Mouse (Mus musculus) retina, postnatal 7 days (tissue): ENCODE measurements around the gene Tgds.
"Not testable (repeated sequence)": the region's sequence is repeated elsewhere in the genome, so short reads cannot be mapped to it uniquely, and the experiment has no call there.

Source experiments
- DNase-seq: peaks from one replicate; pipeline ENCODE4 v3.0.0-alpha.2; 2012; ENCODE audit warnings: low read depth, low spot score

The Tgds gene

GRCm38 (mm10) chr14:118131931-118132641 is 469 bp downstream of the Tgds start:
- no peak for DNase-seq

DNA sequence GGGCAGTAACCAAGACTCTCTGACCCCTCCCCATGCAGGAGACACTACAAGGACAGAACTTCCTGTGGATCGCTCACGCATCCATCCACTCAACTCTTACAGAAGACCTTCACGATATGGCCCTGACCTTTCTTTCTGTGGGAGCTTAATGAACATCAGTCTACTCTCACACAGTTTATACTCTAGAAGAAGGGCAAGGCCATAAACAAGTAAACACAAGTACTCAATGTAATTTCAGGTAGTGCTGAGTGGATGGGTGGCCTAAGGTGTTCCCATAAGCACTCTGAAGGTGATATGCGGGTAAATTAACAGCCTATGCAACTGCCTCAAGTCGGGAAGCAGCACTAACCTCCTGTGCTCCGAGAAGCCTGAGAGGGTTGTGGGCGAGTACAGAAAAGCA is 1.1 kb downstream of the Tgds start:
- DNase-seq, result no peak

DNA sequence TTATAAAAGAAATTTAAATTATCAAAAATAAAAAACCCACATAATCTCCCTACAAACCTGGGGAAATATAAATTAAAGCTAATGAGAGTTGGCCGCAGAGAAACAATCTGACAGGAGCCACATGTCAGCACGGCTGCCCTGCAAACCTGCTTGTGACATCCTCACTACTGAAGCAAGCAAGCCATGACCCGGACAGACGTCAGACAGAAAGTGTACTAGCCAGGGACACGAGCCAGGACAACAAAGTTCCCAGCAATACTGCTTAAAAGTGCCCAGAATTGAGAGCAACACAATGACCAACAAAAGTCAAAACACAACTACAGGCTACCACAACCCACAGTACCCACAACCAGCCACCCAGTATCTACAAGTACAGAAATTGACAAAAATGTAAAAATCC is 6.3 kb downstream of the Tgds start:
- DNase-seq, result no peak

DNA sequence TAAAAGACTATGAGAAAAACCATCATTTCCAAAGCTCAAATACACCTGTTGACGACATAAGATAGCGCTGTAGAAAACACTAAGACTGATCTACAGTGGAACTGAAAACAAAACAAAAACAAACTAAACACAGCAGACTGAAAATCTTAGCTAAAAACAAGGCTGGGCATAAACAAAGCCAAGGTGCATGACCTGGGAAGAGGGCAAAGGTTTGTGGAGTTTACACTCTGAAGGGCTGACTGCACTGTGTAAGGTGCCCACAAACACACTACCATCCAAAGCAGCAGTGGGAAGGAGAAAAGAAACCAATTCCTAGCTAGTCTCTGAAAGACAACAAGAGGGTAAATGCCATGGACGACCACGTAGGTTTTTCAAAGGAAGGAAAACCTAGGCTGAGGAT is 7.8 kb downstream of the Tgds start:
- DNase-seq, result no peak

DNA sequence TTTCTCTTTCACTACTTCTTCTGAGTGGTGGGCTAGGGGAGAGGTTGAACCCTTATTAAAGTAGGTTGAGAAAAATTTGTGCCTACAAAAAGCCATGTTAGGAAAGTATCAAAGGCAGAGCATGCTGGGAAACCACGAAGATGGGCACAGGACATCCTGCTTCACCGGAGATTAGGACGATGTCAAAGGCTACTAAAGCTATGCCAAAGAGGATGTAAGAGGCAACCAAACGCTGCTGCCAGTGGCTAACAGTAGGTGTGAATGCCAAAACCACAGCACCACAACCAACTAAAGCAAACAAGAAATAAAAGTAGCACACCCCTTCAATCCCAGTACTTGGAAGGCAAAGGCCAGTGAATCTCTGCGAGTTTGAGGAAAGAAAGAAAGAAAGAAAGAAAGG is 8.4 kb downstream of the Tgds start:
- no peak for DNase-seq

DNA sequence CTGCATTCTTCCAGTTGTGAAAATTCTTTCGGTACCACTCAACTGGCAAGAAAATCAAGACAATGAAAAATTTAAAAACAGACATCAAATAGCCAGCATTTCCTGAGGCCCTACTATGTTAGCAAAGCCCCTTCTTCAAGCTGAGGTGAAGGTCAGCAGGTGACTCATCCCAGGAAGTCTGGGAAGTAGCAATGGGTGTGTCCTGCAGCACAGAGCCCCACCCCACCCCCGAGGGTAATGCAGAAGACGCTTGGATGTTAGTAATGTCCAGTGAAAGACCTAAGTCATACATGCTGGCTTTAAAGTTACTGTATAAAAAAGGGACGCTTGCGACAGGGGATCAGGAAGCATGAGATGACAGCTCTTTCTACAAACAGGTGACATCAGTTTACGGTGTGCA is 19.4 kb downstream of the Tgds start:
- no peak for DNase-seq

DNA sequence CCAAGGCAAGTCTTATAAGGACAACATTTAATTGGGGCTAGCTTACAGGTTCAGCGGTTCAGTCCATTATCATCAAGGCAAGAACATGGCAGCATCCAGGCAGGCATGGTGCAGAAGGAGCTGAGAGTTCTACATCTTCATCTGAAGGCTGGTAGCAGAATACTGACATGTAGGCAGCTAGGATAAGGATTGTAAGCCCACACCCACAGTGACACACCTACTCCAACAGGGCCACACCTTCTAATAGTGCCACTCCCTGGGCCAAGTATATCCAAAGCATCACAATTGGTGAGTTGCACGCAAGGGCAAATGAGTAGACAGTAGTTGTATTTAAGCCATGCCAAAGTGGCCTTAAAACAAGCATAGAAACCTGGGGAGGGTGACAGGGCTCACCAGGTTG is 25.1 kb downstream of the Tgds start:
- DNase-seq, result not testable (repeated sequence)

DNA sequence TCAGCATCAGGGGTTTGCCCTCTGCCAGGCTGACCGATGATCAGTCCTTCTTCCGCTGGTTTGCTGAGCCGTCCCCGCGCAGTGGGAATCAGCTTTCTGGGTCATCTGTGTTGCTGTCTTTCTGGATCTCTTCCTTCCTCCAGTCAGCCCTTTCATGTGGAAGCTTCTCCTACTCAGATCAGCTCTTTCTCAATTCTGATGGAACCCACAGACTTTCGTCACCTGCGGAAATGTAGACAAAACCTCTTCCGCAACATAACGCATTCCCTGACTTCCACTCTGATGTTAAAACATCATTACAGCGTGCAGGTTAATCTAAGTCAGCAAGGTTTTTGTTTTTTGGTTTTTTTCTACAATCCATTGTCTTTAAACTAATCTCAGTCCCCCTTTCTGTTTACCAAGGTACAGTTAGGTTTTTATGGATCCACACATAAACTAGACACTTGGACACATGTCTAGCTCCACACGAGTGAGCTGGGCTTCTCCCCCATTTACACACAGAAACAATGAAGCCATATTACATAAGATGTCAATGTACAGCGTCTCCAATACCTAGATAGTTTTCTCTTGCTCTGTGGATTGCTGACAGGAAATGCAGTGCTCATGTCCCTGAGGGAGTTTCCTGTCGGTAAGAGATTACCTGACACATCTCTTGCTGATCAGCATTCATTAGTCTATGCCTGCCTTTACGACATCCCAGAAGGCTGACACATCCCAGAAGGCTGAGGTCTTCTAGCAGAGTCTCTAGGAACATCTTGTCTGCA is 31.1 kb downstream of the Tgds start:
- no peak for DNase-seq

GRCm38 (mm10) chr14:118098265-118098664 is 34.3 kb downstream of the Tgds start:
- DNase-seq, result no peak

DNA sequence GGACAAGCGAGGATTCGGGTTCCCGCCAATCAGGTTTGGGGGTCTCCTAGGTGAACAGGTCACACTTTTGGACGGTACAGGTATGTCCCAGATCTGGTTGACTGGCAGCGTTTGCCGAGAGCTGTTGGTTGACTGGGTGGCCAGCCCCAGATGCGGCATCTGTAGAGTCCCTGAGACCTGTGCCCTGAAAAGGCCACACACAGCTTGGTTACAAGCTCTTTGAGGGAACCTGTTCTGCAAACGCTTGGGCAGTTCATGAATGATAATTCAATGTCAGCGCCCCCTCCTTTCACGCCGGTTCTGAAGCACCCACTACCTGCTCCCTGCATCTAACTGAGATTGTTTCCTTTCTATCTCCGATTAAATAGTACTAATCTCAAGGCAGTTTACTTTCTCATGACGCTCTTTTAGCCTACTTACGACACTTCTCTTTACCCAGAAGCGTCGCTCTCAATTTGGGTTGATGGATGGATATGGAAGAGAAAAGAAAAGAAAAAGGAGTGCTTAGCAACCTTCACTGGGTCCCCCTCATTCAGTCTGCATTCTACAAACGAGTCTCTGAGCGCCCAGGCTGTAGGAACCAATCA is 42.7 kb downstream of the Tgds start:
- no peak for DNase-seq

- peak; percentile 83 for DNase-seq
Observed at GRCm38 (mm10) chr14:118089215-118089805, 43.2 kb downstream of the Tgds start.

GRCm38 (mm10) chr14:118088437-118089207 is 43.9 kb downstream of the Tgds start:
- no peak for DNase-seq

GRCm38 (mm10) chr14:118086271-118087035 is 46.1 kb downstream of the Tgds start:
- DNase-seq, result no peak

- DNase-seq, result no peak
Observed at GRCm38 (mm10) chr14:118083851-118084250, 48.7 kb downstream of the Tgds start.

DNA sequence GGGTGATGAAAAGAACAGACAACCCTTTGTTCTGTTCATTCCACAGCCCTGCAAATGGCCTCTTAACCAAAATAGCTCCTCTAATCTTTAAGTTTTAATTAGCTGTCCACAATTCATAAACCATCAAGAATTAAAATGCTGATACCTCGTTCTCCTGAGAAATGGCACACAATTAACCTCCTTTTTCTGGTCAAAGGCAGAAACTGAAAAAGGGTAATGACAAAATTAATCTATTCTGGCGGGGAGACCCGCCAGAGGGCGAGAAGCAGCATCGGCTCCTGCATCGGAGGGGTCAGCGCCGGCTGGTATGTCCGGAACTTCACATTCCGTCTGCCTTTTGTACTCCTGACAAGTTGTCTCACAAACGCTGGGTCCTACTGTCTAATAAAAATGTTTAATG is 51.9 kb downstream of the Tgds start:
- DNase-seq, result no peak

DNA sequence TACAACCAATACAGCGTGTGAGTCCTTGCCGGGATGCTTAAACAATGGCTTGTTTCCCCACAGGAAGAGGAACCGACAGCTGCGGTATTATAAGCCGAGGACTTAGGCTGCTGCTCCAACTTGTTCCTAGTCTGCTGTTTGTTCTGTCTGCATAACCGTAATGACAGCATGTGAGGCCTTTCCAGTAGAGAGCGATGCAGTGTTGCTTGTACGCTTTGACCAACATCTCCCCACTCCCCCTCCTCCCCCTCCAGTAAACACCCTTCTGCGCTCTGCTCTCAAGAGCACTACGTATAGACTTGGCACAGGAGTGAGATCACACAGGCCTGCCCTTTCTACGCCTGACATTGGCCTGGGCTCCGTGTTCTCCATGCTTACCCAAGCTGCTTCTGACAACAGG is 62.5 kb downstream of the Tgds start:
- DNase-seq, result no peak

GRCm38 (mm10) chr14:118069439-118070079 is 63.0 kb downstream of the Tgds start:
- no peak for DNase-seq
